In the genomic region with DNA sequence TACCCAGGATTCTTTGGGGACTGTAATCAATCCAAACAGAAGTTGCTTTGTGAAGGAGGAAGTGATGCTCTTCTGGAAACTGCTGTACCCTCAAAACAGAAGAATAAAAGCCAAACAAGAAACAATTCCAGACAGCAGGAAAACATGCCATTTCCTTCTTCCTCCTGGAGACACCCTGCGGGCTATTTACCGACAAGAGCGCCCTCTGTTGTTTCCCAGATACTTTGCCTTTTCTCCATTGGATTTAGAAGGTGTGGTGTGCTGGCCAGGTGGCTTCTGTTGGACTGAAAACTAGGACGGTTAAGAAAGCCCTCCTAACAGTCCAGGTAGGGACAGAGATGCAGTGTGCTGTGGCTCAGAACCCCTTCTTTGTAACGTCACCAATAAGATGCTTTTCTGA, we compare ENCODE assay signal across 10 mouse cellular contexts.
DNase-seq lines count a peak whose midpoint lies in the region; ATAC-seq lines count a peak whose summit lies in the region.
"Had no signal": no experiment of that assay in that cellular context is flagged by ENCODE, and none has a peak within 500 bp of the region (broad histone marks: within the 10 kb centered on the region; RNA-seq: fewer than 3 reads in every experiment).

No protein-coding gene starts in this region.

- ATAC-seq in megakaryocyte-erythroid progenitor cell, adult 5-6 weeks (replicated peaks; ENCODE audit: low FRiP score, low TSS enrichment, poor library complexity, severe bottlenecking): no peak
- ATAC-seq: activated CD4-positive, CD25-positive, alpha-beta regulatory T cell, adult 4 months had no signal

- peak; percentile 24 for DNase-seq in adrenal gland, adult 2 months
- no peak for DNase-seq in adrenal gland, adult 8-10 months
- DNase-seq in kidney, postnatal 10 days: peak; percentile 26
- no peak for DNase-seq in kidney, adult 9 months
- peak; percentile 15 for DNase-seq in ovary, postnatal 14 days (ENCODE audit: low spot score)
- no peak for DNase-seq in ovary, postnatal 36 days (ENCODE audit: low spot score)
- DNase-seq in retina, embryonic 14.5 days (ENCODE audit: low spot score): peak; percentile 43
- DNase-seq: gastrocnemius, adult 2 months had no signal

Comparison
In these comparisons a context has a peak if more than half of its experiments do, and no peak if none do; other contexts are left out.
1. DNase-seq: peak in adrenal gland, adult 2 months (single experiment), kidney, postnatal 10 days (single experiment), ovary, postnatal 14 days (single experiment) and retina, embryonic 14.5 days (single experiment); none in adrenal gland, adult 8-10 months (single experiment), kidney, adult 9 months (single experiment) and ovary, postnatal 36 days (single experiment).